13 mouse cellular contexts compared by ENCODE assay signal in genomic region chr3:144163718-144164117, GRCm38 (mm10).
"Had no signal": no experiment of that assay in that cellular context is flagged by ENCODE, and none has a peak within 500 bp of the region (broad histone marks: within the 10 kb centered on the region; RNA-seq: fewer than 3 reads in every experiment).

No protein-coding gene starts in this region.

- H3K9ac ChIP-seq: hindbrain, embryonic 14.5 days; limb, embryonic 15.5 days; liver, embryonic 12.5 days; lung, embryonic 14.5 days; midbrain, embryonic 12.5 days; neural tube, embryonic 15.5 days had no signal

- H3K4me1 ChIP-seq: liver, embryonic 12.5 days; megakaryocyte, embryonic 14.5 days had no signal

- H3K36me3 ChIP-seq: limb, embryonic 15.5 days; liver, embryonic 12.5 days; midbrain, embryonic 12.5 days; neural tube, embryonic 15.5 days had no signal

- DNase-seq: layer of hippocampus, postnatal 36 days; lung, embryonic 14.5 days; lung, postnatal 14 days; right cerebral cortex, adult 18-20 months; right cerebral cortex, postnatal 25 days; thymus, postnatal 36 days had no signal

- H3K9me3 ChIP-seq: limb, embryonic 15.5 days; liver, embryonic 12.5 days; midbrain, embryonic 12.5 days; neural tube, embryonic 15.5 days had no signal

- H3K4me2 ChIP-seq: hindbrain, embryonic 14.5 days; limb, embryonic 15.5 days; liver, embryonic 12.5 days; lung, embryonic 14.5 days; midbrain, embryonic 12.5 days; neural tube, embryonic 15.5 days had no signal

- H3K4me3 ChIP-seq: limb, embryonic 15.5 days; liver, embryonic 12.5 days; megakaryocyte, embryonic 14.5 days; midbrain, embryonic 12.5 days; neural tube, embryonic 15.5 days had no signal

- ATAC-seq: liver, embryonic 12.5 days had no signal

- H3K27ac ChIP-seq: hindbrain, embryonic 14.5 days; limb, embryonic 15.5 days; liver, embryonic 12.5 days; macrophage; midbrain, embryonic 12.5 days; neural tube, embryonic 15.5 days had no signal

- H3K27me3 ChIP-seq: limb, embryonic 15.5 days; liver, embryonic 12.5 days; megakaryocyte, embryonic 14.5 days; midbrain, embryonic 12.5 days; neural tube, embryonic 15.5 days had no signal
